Mouse (Mus musculus) adrenal gland, postnatal 14 days (tissue): ENCODE data around the gene Pcnp. TPM values are rescaled to one million over a fixed set of nuclear protein-coding genes. Genes with fewer than 3 reads are reported as not detected.

Experiments used
- DNase-seq: peaks from one replicate; pipeline ENCODE4 v3.0.0; 2021; ENCODE audit warnings: mixed read lengths
- total RNA-seq: library from RNA; stranded (reverse); gene quantifications from 2 replicates; pipeline ENCODE4 v1.2.3, GENCODE M21; 2021

Pcnp gene
- total RNA-seq, 1 experiment from 2014 or later = 89.7 TPM

DNA sequence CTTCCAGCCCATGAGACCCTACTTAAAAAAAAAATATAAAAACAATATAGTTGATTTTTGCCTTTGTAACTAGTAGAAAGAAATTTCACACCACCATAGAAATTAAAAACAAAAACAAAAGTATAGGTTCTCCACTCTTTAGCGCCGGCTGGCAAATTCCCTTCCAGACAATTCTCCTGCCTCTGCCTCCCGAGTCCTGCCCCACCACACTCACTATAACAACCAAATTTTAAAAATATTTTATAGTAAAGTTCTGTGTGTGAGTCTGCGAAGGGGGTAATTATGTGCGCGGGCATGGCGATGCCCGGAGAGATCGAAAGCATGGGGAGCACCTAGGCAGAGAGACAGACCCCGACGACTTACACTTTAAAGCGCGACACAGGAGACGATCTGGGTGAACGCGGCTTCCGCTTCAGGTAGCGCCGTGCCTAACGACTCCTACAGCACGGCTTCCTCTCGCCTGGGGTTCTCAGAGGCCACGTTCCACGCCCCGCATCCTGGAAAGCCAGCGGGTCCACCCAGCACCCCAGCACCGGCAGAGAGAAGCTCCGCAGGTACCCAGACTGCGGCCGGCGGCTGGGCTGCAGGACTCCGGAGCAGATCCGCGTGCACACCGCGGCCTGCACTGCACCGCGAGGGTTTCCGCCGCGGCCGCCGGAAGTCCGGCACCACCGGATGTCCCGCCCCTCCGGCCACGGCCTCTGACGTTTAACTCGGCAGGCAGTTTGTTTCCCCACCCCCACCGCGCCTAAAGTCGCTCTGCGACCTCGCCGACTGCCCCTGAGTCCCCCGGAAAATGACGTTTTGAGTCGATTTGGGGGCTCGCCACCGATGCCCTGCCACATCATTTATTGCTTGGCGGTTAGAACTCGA lies 7.8 kb upstream of the Pcnp start, which contains the start of gene Trmt10c:
Gene Trmt10c (minus strand): TSS at position 682 of the 873 bp plus-strand sequence.
- DNase-seq = peak; percentile 97

DNA sequence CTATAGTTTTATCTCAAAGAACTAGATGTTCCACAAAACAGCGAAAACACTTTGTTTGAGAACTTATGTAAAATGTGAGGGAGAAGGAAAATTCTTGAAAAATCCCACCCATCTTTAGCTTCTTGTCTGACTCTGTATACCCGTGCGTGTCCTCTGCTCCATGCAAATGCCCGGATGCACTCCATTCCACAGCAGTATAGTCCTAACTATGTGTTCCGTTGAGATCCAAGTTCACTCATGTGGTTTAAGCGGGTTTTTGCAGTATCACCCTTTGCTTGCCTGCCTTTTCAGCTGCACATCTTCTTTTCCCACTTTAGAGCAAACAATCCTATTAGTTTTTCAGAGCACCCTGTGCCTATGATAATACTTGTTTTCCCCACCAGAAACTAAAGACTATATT lies 7.0 kb upstream of the Pcnp start:
- DNase-seq = no peak

DNA sequence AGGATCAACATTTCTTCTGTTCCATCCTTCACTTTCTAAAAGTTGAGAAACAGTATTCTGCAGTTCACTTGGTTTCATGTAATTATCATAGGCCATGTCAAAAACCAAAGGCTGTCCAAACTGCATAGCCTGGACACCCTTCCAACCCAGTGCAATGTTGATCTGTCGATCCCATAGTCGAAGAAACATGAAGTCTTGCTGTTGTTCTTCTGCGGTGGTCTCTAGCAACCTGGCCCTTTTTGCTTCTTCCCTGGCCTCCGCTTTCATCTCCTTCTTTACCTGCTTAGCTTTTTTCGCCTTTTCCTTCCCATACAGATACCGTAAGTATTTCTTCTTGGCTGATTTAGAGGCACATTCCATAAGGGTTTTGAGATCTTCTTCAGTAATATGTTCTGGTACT lies 5.0 kb upstream of the Pcnp start:
- no peak for DNase-seq

DNA sequence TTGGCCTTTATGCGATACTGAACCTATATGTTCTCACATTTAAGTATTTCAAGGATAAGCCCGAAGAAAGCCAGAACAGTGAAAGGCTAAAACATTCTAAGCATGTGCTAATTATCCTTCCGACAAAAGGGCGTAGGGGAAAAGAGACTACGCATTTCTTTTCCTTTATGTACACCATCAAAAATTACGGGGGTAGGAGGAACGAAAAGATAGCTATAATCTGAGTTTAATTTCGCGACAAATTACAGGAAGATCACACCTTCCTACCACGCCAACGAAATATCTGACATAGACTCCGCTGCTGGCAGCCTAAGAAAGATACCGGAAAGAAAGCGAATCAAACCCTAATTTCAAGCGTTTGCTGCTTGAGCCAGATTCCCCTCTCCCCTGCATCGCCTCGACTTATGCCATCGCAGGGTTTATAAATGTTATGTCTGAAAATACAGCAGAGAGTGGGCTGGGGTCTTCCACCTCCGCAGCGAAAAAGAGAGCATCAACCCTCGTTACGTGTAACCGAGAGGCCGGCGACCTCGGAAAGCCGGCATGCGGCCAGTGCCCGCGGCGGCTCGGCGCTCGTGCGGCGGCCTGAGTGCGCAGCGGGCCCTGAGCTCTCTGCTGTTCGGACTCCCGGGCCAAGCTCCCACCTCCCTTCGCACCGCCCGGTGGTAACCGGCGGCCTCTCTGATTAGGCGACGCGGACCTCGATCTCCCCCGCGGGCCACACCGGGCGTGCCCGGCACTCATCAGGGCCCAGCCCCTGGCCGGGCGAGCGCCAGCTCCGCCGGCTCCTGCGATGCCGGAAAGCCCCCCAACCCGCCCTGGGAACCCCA lies 602 bp downstream of the Pcnp start:
- peak; percentile 83 for DNase-seq

- DNase-seq = no peak
These were observed 1.5 kb downstream of the Pcnp start for GRCm38 (mm10) chr16:56027854-56028629.

GRCm38 (mm10) chr16:56019660-56020059 lies 9.9 kb downstream of the Pcnp start:
- no peak for DNase-seq

- DNase-seq = no peak
These were observed 15.5 kb downstream of the Pcnp start for GRCm38 (mm10) chr16:56014076-56014475.

DNA sequence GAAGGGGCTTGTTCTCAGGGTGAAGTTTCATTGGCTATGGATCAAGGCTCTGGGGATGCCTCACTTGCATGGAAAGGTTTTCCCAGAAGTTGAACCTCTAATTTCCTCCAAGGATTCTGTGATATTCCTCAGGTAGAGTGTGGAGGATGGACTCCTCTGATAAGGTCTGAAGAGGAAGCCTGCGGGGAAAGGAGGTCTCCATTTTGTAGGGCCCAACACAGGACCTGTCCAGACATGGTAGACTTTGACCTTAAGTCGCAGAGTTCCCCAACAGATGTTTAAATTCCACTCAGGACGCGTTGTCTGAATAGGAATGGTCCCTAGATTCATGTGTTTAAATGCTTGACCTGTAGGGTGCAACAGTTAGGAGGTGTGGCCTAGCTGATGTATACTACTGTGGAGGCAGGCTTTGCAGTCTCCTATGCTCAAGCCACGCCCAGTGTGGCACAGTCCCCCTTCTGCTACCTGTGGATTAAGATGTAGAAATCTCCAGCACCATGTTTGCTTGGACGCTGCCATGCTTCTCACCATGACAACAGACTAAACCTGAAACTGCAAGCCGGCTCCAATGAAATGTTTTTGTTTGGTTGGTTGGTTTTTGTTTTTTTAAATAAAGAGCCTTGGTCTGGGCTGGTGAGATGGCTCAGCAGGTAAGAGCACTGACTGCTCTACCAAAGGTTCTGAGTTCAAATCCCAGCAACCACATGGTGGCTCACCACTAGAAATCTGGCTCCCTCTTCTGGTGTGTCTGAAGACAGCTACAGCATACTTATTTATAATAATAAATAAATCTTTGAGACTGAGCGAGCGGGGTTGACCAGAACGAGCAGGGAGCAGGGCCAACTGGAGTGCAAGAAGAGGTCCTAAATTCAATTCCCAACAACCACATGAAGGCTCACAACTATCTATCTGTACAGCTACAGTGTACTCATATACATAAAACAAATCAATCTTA lies 16.5 kb downstream of the Pcnp start:
- no peak for DNase-seq

- DNase-seq = no peak
These were observed 20.7 kb downstream of the Pcnp start for GRCm38 (mm10) chr16:56008862-56009261.

GRCm38 (mm10) chr16:56006798-56007197 lies 22.7 kb downstream of the Pcnp start:
- no peak for DNase-seq

- no peak for DNase-seq
These were observed 35.3 kb downstream of the Pcnp start for GRCm38 (mm10) chr16:55994235-55994634.

- no peak for DNase-seq
These were observed 39.2 kb downstream of the Pcnp start for GRCm38 (mm10) chr16:55990311-55990710.

GRCm38 (mm10) chr16:55986001-55986400 lies 43.5 kb downstream of the Pcnp start:
- peak; percentile 31 for DNase-seq

- peak; percentile 67 for DNase-seq
These were observed 54.6 kb downstream of the Pcnp start for GRCm38 (mm10) chr16:55974903-55975285.

DNA sequence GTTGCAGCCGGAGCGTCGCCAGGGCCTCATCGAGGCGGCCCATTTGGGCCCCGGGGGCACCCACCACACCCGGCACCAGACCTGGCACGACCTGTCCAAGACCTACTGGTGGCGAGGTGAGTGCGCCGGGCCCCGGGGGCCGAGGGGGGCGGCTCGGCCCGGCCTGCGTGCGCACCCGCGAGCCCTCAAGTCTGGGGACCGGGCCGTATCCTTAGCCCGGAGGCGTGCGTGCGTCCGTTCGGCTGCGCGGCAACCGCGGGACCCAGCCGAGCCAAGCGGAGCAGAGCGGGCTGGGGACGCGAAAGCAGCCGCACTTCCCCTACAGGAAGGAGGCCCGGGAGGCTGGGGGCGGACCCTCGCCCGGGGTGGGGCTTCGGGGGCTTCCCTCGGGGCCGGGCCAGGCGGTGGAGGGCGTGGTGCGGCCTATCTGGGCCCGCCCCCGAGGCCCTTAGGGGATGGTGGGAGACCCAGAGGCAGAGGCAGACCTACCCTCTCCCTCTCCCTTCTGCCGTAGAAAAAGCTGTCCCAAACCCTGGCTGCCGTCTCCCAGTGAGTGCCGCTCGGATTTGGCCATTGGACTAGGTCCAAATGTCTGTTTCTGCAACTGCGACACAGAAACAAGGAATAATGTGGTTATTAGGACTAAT lies 55.2 kb downstream of the Pcnp start:
- peak; percentile 97 for DNase-seq

- DNase-seq = peak; percentile 100
These were observed 55.9 kb downstream of the Pcnp start, which contains the start of gene Zbtb11 for GRCm38 (mm10) chr16:55973431-55974255. TSS of gene Zbtb11 (plus strand) at chr16:55973883.

GRCm38 (mm10) chr16:55972626-55973201 lies 56.8 kb downstream of the Pcnp start:
- no peak for DNase-seq

DNA sequence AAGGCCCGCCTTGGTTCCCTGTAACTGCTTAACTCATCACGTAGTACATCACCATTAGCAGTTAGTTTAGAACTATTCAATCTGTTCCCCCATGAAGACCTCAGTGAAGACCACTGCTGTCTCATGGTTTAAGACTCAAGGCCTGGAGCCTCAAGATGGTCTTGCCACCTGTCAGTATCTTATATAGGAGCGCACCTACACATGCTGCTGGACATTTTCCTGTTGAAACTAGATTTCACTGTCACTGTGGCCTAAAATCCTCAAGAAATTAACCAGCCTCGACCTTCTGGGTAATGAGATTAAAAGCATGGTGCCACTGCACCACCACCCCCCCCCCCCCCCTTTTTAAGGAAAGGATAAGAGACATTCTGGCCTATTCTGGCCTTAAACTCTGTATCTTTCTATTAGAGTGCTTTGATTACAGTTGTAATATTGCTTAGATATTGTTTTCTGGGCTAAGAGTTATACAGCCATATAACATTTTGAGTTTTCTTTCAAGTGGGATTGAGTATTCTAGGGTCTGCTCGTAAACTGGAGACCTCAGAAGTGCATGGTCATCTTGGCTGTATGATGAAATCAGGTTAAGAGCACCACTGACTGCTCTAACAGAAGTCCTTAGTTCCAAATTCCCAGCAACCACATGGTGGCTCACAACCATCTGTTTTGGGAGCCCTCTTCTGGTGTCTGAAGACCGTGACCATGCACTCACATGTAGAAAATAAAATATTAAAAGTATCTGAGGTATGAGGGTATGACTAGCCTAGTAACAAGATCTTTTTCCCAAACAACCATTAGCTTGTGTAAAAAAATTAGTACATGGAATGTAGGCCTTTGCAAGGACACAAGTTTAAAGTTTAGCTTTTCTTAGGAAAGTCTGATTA lies 57.6 kb downstream of the Pcnp start:
- no peak for DNase-seq
